Mouse (Mus musculus) megakaryocyte-erythroid progenitor cell, adult 5 weeks (primary cell): Measurements from ENCODE around the gene Olfr1289. TPM values are rescaled to one million over a fixed set of nuclear protein-coding genes. Genes with fewer than 3 reads are reported as not detected.

Source experiments
- polyA plus RNA-seq: library from polyadenylated mRNA; stranded (reverse); fragments of >175 nt; gene quantifications from 2 replicates; pipeline ENCODE4 v1.2.3, GENCODE M21; 2012

The Olfr1289 gene
- not detected in 2 replicates for polyA plus RNA-seq

GRCm38 (mm10) chr2:111480519-111480918, at the start of gene Olfr1289:
Gene Olfr1289 (plus strand): TSS chr2:111480819.

GRCm38 (mm10) chr2:111448842-111449241, 31.8 kb upstream of the Olfr1289 start, which contains the start of gene Olfr1287:
Gene Olfr1287 (plus strand): TSS chr2:111449142.

GRCm38 (mm10) chr2:111473801-111474200, 6.8 kb upstream of the Olfr1289 start, which contains the start of gene Olfr1288:
Gene Olfr1288 (plus strand): TSS chr2:111474101.

GRCm38 (mm10) chr2:111493729-111494128, 13.1 kb downstream of the Olfr1289 start, which contains the start of gene Olfr1290:
Gene Olfr1290 (minus strand): TSS chr2:111493829.

GRCm38 (mm10) chr2:111496880-111497279, 16.3 kb downstream of the Olfr1289 start, which contains the start of gene Olfr1291-ps1:
Gene Olfr1291-ps1 (plus strand): TSS chr2:111497180.

GRCm38 (mm10) chr2:111524903-111525302, 44.3 kb downstream of the Olfr1289 start, which contains the start of gene Olfr1293-ps:
Gene Olfr1293-ps (plus strand): TSS chr2:111525203.

Other genes starting within 250 kb of the Olfr1289 start
- not detected in 2 replicates for gene Olfr1275, start 245.5 kb upstream of the Olfr1289 start, polyA plus RNA-seq
- gene Olfr1276, start 226.3 kb upstream of the Olfr1289 start, polyA plus RNA-seq, result not detected in 2 replicates
- not detected in 2 replicates for gene Olfr1277, start 206.7 kb upstream of the Olfr1289 start, polyA plus RNA-seq
- gene Olfr1278, start 190.7 kb upstream of the Olfr1289 start, polyA plus RNA-seq, result not detected in 2 replicates
- not detected in 2 replicates for gene Olfr1279, start 180.2 kb upstream of the Olfr1289 start, polyA plus RNA-seq
- not detected in 2 replicates for gene Olfr1280, start 166.8 kb upstream of the Olfr1289 start, polyA plus RNA-seq
- gene Olfr1281, start 154.3 kb upstream of the Olfr1289 start, polyA plus RNA-seq, result not detected in 2 replicates
- not detected in 2 replicates for gene Olfr1282, start 144.7 kb upstream of the Olfr1289 start, polyA plus RNA-seq
- gene Olfr1283, start 114.0 kb upstream of the Olfr1289 start, polyA plus RNA-seq, result not detected in 2 replicates
- gene Olfr1284, start 105.3 kb upstream of the Olfr1289 start, polyA plus RNA-seq, result not detected in 2 replicates
- gene Olfr1286, start 57.7 kb upstream of the Olfr1289 start, polyA plus RNA-seq, result not detected in 2 replicates
- not detected in 2 replicates for gene Olfr1287, start 31.7 kb upstream of the Olfr1289 start, polyA plus RNA-seq
- gene Olfr1288, start 6.7 kb upstream of the Olfr1289 start, polyA plus RNA-seq, result not detected in 2 replicates
- not detected in 2 replicates for gene Olfr1290, start 13.0 kb downstream of the Olfr1289 start, polyA plus RNA-seq
- not detected in 2 replicates for gene Olfr1291-ps1, start 16.4 kb downstream of the Olfr1289 start, polyA plus RNA-seq
- gene Olfr1293-ps, start 44.4 kb downstream of the Olfr1289 start, polyA plus RNA-seq, result not detected in 2 replicates
- gene Olfr1294, start 59.5 kb downstream of the Olfr1289 start, polyA plus RNA-seq, result not detected in 2 replicates
- not detected in 2 replicates for gene Olfr1295, start 88.9 kb downstream of the Olfr1289 start, polyA plus RNA-seq
- gene Olfr1297, start 145.7 kb downstream of the Olfr1289 start, polyA plus RNA-seq, result not detected in 2 replicates
- gene Olfr1298, start 168.4 kb downstream of the Olfr1289 start, polyA plus RNA-seq, result not detected in 2 replicates
- not detected in 2 replicates for gene Olfr1299, start 180.6 kb downstream of the Olfr1289 start, polyA plus RNA-seq